Mouse (Mus musculus): ENCODE results near the gene Lamc1.

GRCm38 (mm10) chr1:153268306-153268705 lies 64.3 kb downstream of the Lamc1 start:
- TF ChIP-seq CTCF (IDR thresholded peaks at IDR 0.05; ENCODE audit: low read depth, low read length), result no peak
- no peak for TF ChIP-seq POLR2A (IDR thresholded peaks at IDR 0.05; ENCODE audit: borderline replicate concordance, low read depth, low read length)

Data from bone marrow macrophage, adult 2 months (primary cell).